Mouse (Mus musculus) layer of hippocampus, postnatal 25 days (tissue): ENCODE data around the gene Gm7075. TPM values are rescaled to one million over a fixed set of nuclear protein-coding genes. Genes with fewer than 3 reads are reported as not detected.
A peak's percentile ranks its signal among the peaks of the same experiment; 100 is the strongest.
"Not testable (repeated sequence)": the region's sequence is repeated elsewhere in the genome, so short reads cannot be mapped to it uniquely, and the experiment has no call there.

ENCODE experiments used
- DNase-seq, 2 experiments: peaks; one replicate each; pipeline ENCODE4 v3.0.0; 2022; ENCODE audit warnings: mixed read lengths in 2 of 2, low spot score in 1 of 2; ENCODE audit errors: extremely low spot score in 1 of 2
- total RNA-seq, 2 experiments: library from RNA; stranded (reverse); gene quantifications; 2 replicates each; pipeline ENCODE4 v1.2.3; 2021

Gm7075 gene
- total RNA-seq, 2 experiments from 2014 or later = not detected

GRCm38 (mm10) chr10:63423591-63424474 is 2.2 kb upstream of the Gm7075 start:
- no peak for DNase-seq

DNA sequence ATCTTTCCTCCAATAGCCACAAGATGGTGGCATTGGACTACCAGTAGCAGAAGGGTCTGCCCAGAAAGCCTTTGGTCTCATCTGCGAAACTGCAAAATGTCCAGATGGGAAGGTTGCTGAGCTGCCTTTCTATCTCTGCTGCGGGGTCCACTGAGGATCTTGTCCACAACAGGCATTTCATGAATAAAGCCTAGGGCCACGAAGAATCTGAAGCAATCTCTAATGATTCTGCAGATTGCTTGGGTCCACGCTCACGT is 1.1 kb upstream of the Gm7075 start:
- no peak for DNase-seq

DNA sequence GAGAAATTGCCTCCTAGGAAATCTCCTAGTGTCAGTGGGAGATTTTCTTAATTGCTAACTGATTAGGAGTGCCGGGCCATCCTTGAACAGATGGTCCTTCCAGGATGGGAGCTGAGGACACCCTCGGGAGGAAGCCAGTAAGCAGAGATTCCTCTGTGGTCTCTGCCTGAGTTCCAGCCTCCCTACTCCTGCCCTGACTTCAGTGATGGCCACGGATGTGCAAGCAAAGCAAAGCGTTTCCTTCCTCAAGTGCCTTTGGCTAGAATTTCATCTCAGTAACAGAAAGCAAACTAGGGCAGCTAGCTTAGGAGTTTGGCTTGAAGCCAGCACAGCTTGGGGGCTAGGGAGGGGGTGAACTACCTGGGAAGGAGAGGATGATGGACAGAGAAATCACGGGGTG is 4.5 kb downstream of the Gm7075 start:
- no peak for DNase-seq

DNA sequence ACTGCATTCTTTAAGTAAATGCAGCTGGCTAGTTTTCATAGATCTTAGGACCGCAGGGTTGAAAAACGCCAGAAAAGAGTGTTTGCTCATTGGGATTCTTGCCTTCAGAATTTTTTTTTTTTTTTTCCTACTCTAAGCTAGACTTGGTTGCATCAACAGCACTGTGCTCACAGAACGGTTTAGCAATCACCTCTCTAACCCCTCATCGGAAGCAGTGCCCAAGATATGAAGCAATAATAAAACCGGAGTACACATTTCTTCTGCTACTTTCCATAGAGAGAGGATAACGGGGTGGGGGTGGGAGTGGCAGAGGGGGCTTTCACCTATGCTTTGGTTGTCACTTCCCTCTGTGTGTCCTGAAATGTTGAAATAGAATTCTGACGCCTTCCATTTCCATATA is 5.7 kb downstream of the Gm7075 start:
- no peak for DNase-seq

DNA sequence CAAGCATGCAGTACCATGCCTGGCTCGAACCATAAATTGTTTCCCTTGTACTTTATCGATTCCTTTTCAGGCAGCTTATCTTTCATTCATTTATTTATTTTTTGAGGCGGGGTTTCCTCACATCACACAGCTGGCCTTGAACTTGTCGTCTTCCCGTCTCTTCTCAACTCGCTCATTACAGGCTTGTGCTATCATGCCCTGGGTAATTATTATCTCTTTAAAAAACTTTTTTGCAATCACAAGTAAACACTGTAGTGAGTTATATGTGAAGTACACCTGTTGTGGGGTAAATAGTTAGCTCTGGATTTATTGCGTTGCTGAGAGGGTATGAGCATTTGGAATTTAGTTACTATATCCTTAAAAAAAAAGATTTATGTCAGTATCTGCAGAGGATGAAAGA is 6.3 kb downstream of the Gm7075 start:
- no peak for DNase-seq

- no peak for DNase-seq
These were observed 8.8 kb downstream of the Gm7075 start for GRCm38 (mm10) chr10:63412756-63413155.

GRCm38 (mm10) chr10:63411674-63412073 is 9.9 kb downstream of the Gm7075 start:
- not testable (repeated sequence) for DNase-seq

GRCm38 (mm10) chr10:63410162-63410956 is 11.2 kb downstream of the Gm7075 start:
- DNase-seq = no peak

GRCm38 (mm10) chr10:63403636-63404035 is 18.0 kb downstream of the Gm7075 start:
- no peak for DNase-seq

DNA sequence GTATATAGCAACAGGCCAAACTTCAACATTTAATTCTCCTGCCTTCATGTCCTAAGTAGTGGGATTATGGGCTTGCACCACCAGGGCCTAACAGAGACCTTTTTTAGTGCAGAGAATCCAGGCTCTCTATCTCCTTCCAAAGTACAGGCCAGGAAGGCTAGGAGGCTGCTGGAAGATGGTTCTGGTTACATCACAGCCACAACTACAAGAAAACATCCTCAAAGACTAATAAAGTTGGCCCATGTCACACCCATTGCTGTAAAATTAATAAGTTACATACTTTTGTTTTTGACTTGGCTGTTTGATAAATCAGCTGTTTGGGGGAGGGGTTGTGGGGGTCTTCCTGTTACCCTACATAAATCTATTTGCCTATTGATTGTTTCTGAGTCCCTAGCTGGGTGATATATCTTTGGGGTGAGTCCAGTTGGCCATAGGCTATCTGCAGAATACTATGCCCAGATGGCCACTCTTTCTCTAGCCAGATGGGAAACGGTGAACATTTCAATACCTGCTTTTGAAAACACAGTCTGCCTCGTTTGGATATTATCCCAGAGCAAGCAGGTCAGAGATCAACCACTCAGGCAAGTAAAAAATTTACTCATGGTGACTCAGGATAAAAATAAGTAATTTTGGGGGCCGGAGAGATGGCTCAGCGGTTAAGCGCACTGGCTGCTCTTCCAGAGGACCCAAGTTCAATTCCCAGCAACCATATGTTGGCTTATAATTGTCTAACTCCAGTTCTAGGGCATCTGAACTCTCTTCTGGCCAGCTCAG is 18.7 kb downstream of the Gm7075 start:
- DNase-seq = no peak

DNA sequence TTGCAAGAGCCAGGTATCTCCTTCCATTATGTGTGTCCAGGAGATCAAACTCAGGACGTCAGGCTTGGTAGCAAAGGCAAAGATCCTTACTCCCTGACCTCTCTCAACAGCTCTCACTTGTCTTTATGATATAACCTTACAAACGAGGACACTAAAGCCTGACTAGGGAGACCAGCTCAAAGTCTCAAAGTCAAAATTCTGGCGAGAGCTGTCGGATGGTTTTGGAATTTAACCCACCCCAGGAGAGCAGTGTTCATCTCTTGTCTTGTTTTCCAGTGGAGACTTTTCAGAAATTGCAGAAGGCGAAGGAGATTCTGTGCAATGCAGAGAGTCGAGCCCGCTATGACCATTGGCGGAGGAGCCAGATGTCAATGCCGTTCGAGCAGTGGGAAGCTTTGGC is 24.6 kb downstream of the Gm7075 start:
- DNase-seq = no peak

GRCm38 (mm10) chr10:63388948-63389347 is 32.6 kb downstream of the Gm7075 start:
- no peak for DNase-seq

- no peak for DNase-seq
These were observed 34.6 kb downstream of the Gm7075 start for GRCm38 (mm10) chr10:63386991-63387390.

GRCm38 (mm10) chr10:63386444-63386843 is 35.1 kb downstream of the Gm7075 start:
- peak; percentile 65 to 80 for DNase-seq

GRCm38 (mm10) chr10:63385897-63386296 is 35.7 kb downstream of the Gm7075 start:
- not testable (repeated sequence) for DNase-seq

- DNase-seq = peak; percentile 40 to 61
These were observed 39.0 kb downstream of the Gm7075 start, which contains the start of gene Dnajc12 for GRCm38 (mm10) chr10:63382372-63383279. Gene Dnajc12, plus strand, starts transcription at chr10:63382443.

DNA sequence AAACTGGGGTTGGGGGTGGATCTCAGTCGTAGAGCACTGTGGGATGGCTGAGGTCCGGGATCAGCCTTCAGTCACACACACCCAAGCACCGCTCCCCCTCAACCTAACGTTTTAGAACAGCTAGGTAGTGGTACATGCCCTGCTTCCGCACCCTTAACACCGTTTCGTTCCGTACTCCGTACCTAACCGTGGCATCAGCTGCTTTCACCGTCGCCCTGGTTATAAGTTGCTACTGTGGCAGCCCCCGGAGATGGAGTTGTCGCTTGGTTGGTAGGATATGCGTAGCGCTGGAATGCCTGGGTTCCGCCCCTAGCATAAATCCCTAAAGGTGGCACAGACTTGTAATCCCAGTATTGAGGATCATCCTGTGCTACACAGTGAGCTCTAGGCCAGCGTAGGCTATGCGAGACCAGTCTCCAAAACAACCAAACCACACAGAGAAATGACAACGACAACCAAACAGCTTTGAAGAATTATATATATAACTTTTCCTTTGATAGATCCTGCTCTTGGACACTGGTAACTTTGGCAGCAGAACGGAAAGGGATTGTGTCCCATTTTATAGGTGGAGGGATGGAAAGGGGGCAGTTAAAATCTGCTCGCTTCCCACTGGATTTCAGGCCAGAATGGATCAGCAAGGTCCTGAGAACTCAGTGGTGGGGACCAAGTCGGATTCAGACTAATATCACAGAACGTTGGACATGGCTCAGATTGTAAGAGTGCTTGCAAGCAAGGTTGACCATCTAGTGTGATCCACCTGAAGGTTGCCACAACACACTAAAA is 39.9 kb downstream of the Gm7075 start, which contains the start of gene Sirt1:
Sirt1 (minus strand) TSS at position 207 of the 783 bp plus-strand sequence.
- peak in 1 of 2 experiments; percentile 13 for DNase-seq

- no peak for DNase-seq
These were observed 42.5 kb downstream of the Gm7075 start for GRCm38 (mm10) chr10:63378948-63379680.
